Mouse (Mus musculus) kidney, embryonic 15.5 days (tissue): ENCODE data around the gene Anxa2. TPM values are rescaled to one million over a fixed set of nuclear protein-coding genes. Genes with fewer than 3 reads are reported as not detected.

Experiments used
- ATAC-seq: fragments of 200-750 bp; cut with Nextera tagmentation; replicated peaks from 2 replicates; pipeline ENCODE4 v1.8.0; 2017; ENCODE audit warnings: moderate TSS enrichment; ENCODE audit not compliant: low FRiP score
- H3K27ac ChIP-seq: fragments of 300-500 bp; sonication (generic); 2 replicates; pipeline ENCODE4 v1.5.1; 2015; ENCODE audit warnings: mild to moderate bottlenecking, inconsistent platforms
- H3K27me3 ChIP-seq: fragments of 300-500 bp; sonication (generic); 2 replicates; pipeline ENCODE4 v1.6.1; 2015; ENCODE audit warnings: inconsistent platforms
- H3K36me3 ChIP-seq: fragments of 300-500 bp; sonication (generic); 2 replicates; pipeline ENCODE4 v1.6.1; 2015; ENCODE audit warnings: inconsistent platforms
- H3K4me1 ChIP-seq: fragments of 300-500 bp; sonication (generic); 2 replicates; pipeline ENCODE4 v1.6.1; 2015; ENCODE audit warnings: inconsistent platforms
- H3K4me2 ChIP-seq: fragments of 300-500 bp; sonication (generic); 2 replicates; pipeline ENCODE4 v1.6.1; 2015; ENCODE audit warnings: moderate library complexity, mild to moderate bottlenecking, inconsistent platforms
- H3K4me3 ChIP-seq: fragments of 300-500 bp; sonication (generic); replicated peaks from 2 replicates; pipeline ENCODE4 v1.5.1; 2015; ENCODE audit warnings: mild to moderate bottlenecking, inconsistent platforms
- H3K9ac ChIP-seq: fragments of 300-500 bp; sonication (generic); 2 replicates; pipeline ENCODE4 v1.6.1; 2015; ENCODE audit warnings: mild to moderate bottlenecking, inconsistent platforms
- H3K9me3 ChIP-seq: fragments of 300-500 bp; sonication (generic); replicated peaks from 2 replicates; pipeline ENCODE4 v1.6.1; 2016; ENCODE audit warnings: inconsistent platforms
- WGBS: fragments of 180-500 bp; shearing (Covaris S2); methylation state at CpG from one replicate; pipeline ENCODE4 v1.1.7; 2015; ENCODE audit warnings: mixed read lengths; 5-methylcytosine and 5-hydroxymethylcytosine counted together
- polyA plus RNA-seq: library from polyadenylated mRNA; unstranded; fragments of >200 nt; fragmentation: Nextera tagmentation; extraction: Ambion mirVana; gene quantifications from 2 replicates; pipeline ENCODE4 v1.2.1, GENCODE M21; 2015

The Anxa2 gene
- polyA plus RNA-seq, 1 experiment from 2014 or later, result 614 TPM

- peak overlapping the region; percentile 95 for H3K27ac ChIP-seq
- H3K9ac ChIP-seq, result no peak overlapping the region
- 0 out of 2 replicates have a peak, but pooled peaks cover 3% of the 10 kb centered on the region for H3K36me3 ChIP-seq
- no peak for ATAC-seq
- no peak overlapping the region for H3K4me2 ChIP-seq
- peaks cover 41% of the 10 kb centered on the region for H3K4me1 ChIP-seq
- no peaks in the 10 kb centered on the region for H3K27me3 ChIP-seq
- 91% methylated on average over 10 of the region's 10 CpGs for WGBS
- no peaks in the 10 kb centered on the region for H3K9me3 ChIP-seq
- no peak overlapping the region for H3K4me3 ChIP-seq
Measured at GRCm38 (mm10) chr9:69451886-69452810, 1.3 kb upstream of the Anxa2 start.

GRCm38 (mm10) chr9:69453901-69454666 is 664 bp downstream of the Anxa2 start:
- ATAC-seq, result peak; percentile 38
- H3K27ac ChIP-seq, result peak overlapping the region; percentile 95
- H3K36me3 ChIP-seq, result 0 out of 2 replicates have a peak, but pooled peaks cover 3% of the 10 kb centered on the region
- no peaks in the 10 kb centered on the region for H3K27me3 ChIP-seq
- H3K9ac ChIP-seq, result peak overlapping the region; percentile 70
- WGBS, result 5% methylated on average over 32 of the region's 32 CpGs
- H3K9me3 ChIP-seq, result no peaks in the 10 kb centered on the region
- peak overlapping the region; percentile 67 for H3K4me3 ChIP-seq
- peaks cover 60% of the 10 kb centered on the region for H3K4me1 ChIP-seq
- H3K4me2 ChIP-seq, result peak overlapping the region; percentile 77

DNA sequence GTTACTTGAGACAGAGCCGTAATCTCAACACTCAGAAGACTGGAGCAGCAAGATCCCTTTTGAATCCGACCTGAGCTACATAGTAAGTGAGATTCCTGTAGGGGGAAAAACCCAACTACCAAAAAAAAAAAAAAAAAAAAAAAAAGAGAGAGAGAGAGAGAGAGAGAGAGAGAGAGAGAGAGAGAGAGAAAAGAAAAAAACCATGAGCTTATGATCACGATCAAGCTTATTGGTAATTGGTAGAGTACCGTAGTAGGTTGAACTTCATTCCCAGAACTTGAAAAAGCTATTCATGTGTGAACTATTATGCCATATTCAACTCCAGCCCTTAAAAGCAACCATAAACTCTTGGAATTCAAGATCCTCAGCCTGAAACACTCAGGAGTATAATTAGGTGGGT is 1.3 kb downstream of the Anxa2 start:
- 41% methylated on average over 4 of the region's 4 CpGs for WGBS
- H3K27ac ChIP-seq, result peak overlapping the region; percentile 95
- H3K9me3 ChIP-seq, result no peaks in the 10 kb centered on the region
- 0 out of 2 replicates have a peak overlapping the region, but pooled peaks have one; percentile 70 for H3K9ac ChIP-seq
- peaks cover 66% of the 10 kb centered on the region for H3K4me1 ChIP-seq
- H3K4me3 ChIP-seq, result peak overlapping the region; percentile 67
- 0 out of 2 replicates have a peak, but pooled peaks cover 3% of the 10 kb centered on the region for H3K36me3 ChIP-seq
- no peaks in the 10 kb centered on the region for H3K27me3 ChIP-seq
- H3K4me2 ChIP-seq, result peak overlapping the region; percentile 77
- ATAC-seq, result no peak

- Histone ChIP-seq H3K9ac (no peak overlapping the region), H3K36me3 (0 out of 2 replicates have a peak, but pooled peaks cover 5% of the 10 kb centered on the region), H3K4me1 (peaks cover 73% of the 10 kb centered on the region), H3K9me3 (no peaks in the 10 kb centered on the region), H3K4me2 (peak overlapping the region; percentile 77), H3K27ac (peak overlapping the region; percentile 95), H3K4me3 (peak overlapping the region; percentile 67), H3K27me3 (no peaks in the 10 kb centered on the region)
- 36% methylated on average over 4 of the region's 4 CpGs for WGBS
- no peak for ATAC-seq
Measured at GRCm38 (mm10) chr9:69455391-69455790, 2.0 kb downstream of the Anxa2 start.

GRCm38 (mm10) chr9:69456406-69457075 is 3.1 kb downstream of the Anxa2 start:
- no peak for ATAC-seq
- Histone ChIP-seq H3K4me3 (no peak overlapping the region), H3K36me3 (0 out of 2 replicates have a peak, but pooled peaks cover 10% of the 10 kb centered on the region), H3K9me3 (no peaks in the 10 kb centered on the region), H3K27ac (peak overlapping the region; percentile 95), H3K27me3 (no peaks in the 10 kb centered on the region), H3K4me2 (peak overlapping the region; percentile 77), H3K4me1 (peaks cover 76% of the 10 kb centered on the region), H3K9ac (no peak overlapping the region)
- 77% methylated on average over 15 of the region's 15 CpGs for WGBS

DNA sequence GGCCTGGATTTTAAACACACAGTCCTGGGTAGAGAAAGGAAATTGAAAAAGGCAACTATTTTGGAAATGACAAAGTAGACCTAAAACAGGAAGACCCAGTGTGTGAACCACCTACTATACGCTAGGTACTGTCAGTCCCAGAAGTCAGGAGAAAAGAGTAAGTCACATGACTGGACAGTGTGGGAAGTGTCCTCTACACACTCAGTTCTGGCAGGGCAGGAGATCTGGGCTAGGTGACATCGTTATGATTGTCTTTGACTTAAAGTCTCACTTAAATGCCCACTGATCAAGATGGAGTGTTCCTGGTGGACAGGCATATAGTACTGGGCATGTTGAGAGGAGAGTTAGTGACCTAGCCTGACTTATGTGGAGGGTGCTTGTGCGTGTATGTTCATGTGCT is 3.7 kb downstream of the Anxa2 start:
- H3K9ac ChIP-seq, result no peak overlapping the region
- 90% methylated on average over 3 of the region's 3 CpGs for WGBS
- no peak for ATAC-seq
- H3K4me1 ChIP-seq, result peaks cover 80% of the 10 kb centered on the region
- no peaks in the 10 kb centered on the region for H3K9me3 ChIP-seq
- no peaks in the 10 kb centered on the region for H3K27me3 ChIP-seq
- peak overlapping the region; percentile 77 for H3K4me2 ChIP-seq
- H3K36me3 ChIP-seq, result peaks cover 14% of the 10 kb centered on the region; the same call in 1 of the 2 replicates
- no peak overlapping the region for H3K4me3 ChIP-seq
- peak overlapping the region; percentile 92 for H3K27ac ChIP-seq

- ATAC-seq, result 0 out of 2 replicates have a peak, but pooled peaks have one; percentile 16
- no peaks in the 10 kb centered on the region for H3K9me3 ChIP-seq
- no peak overlapping the region for H3K9ac ChIP-seq
- H3K4me2 ChIP-seq, result peak overlapping the region; percentile 77
- H3K27ac ChIP-seq, result peak overlapping the region; percentile 92
- no peak overlapping the region for H3K4me3 ChIP-seq
- WGBS, result 18% methylated on average over 14 of the region's 14 CpGs
- H3K4me1 ChIP-seq, result peaks cover 77% of the 10 kb centered on the region
- H3K36me3 ChIP-seq, result peaks cover 17% of the 10 kb centered on the region; the same call in 1 of the 2 replicates
- H3K27me3 ChIP-seq, result no peaks in the 10 kb centered on the region
Measured at GRCm38 (mm10) chr9:69457747-69458625, 4.6 kb downstream of the Anxa2 start.

GRCm38 (mm10) chr9:69458982-69459381 is 5.6 kb downstream of the Anxa2 start:
- peaks cover 73% of the 10 kb centered on the region for H3K4me1 ChIP-seq
- no peaks in the 10 kb centered on the region for H3K27me3 ChIP-seq
- ATAC-seq, result 0 out of 2 replicates have a peak, but pooled peaks have one; percentile 20
- H3K27ac ChIP-seq, result peak overlapping the region; percentile 92
- WGBS, result 45% methylated on average over 2 of the region's 2 CpGs
- no peak overlapping the region for H3K4me3 ChIP-seq
- peak overlapping the region; percentile 77; the same call in 1 of the 2 replicates for H3K4me2 ChIP-seq
- H3K9ac ChIP-seq, result no peak overlapping the region
- H3K9me3 ChIP-seq, result no peaks in the 10 kb centered on the region
- H3K36me3 ChIP-seq, result peaks cover 20% of the 10 kb centered on the region; the same call in 1 of the 2 replicates

- H3K4me3 ChIP-seq, result no peak overlapping the region
- 0 out of 2 replicates have a peak overlapping the region, but pooled peaks have one; percentile 92 for H3K27ac ChIP-seq
- H3K4me2 ChIP-seq, result no peak overlapping the region
- H3K9ac ChIP-seq, result no peak overlapping the region
- peaks cover 20% of the 10 kb centered on the region; the same call in 1 of the 2 replicates for H3K36me3 ChIP-seq
- H3K4me1 ChIP-seq, result peaks cover 67% of the 10 kb centered on the region
- ATAC-seq, result no peak
- no peaks in the 10 kb centered on the region for H3K27me3 ChIP-seq
- 71% methylated on average over 7 of the region's 7 CpGs for WGBS
- no peaks in the 10 kb centered on the region for H3K9me3 ChIP-seq
Measured at GRCm38 (mm10) chr9:69459876-69460275, 6.5 kb downstream of the Anxa2 start.

- no peaks in the 10 kb centered on the region for H3K9me3 ChIP-seq
- ATAC-seq, result no peak
- no peak overlapping the region for H3K9ac ChIP-seq
- H3K36me3 ChIP-seq, result peaks cover 37% of the 10 kb centered on the region
- peaks cover 63% of the 10 kb centered on the region for H3K4me1 ChIP-seq
- no peak overlapping the region for H3K4me3 ChIP-seq
- H3K27ac ChIP-seq, result no peak overlapping the region
- 83% methylated on average over 2 of the region's 2 CpGs for WGBS
- no peaks in the 10 kb centered on the region for H3K27me3 ChIP-seq
- H3K4me2 ChIP-seq, result no peak overlapping the region
Measured at GRCm38 (mm10) chr9:69463046-69463445, 9.6 kb downstream of the Anxa2 start.
